Mouse (Mus musculus) forebrain, embryonic 14.5 days (tissue): ENCODE results near the gene Zbtb24. TPM values are rescaled to one million over a fixed set of nuclear protein-coding genes. Genes with fewer than 3 reads are reported as not detected.

Source experiments
- ATAC-seq: fragments of 200-750 bp; cut with Nextera tagmentation; 2 replicates; pipeline ENCODE4 v1.8.0; 2017; ENCODE audit warnings: mild to moderate bottlenecking, moderate library complexity
- DNase-seq: peaks from one replicate; pipeline ENCODE4 v3.0.0-alpha.2; 2015; ENCODE audit warnings: low spot score
- H3K27ac ChIP-seq: fragments of 300-500 bp; sonication (generic); 2 replicates; pipeline ENCODE4 v1.5.1; 2014; ENCODE audit warnings: low read depth, mild to moderate bottlenecking, control low read depth, low read length, moderate library complexity
- H3K27me3 ChIP-seq: fragments of 300-500 bp; sonication (generic); replicated peaks from 2 replicates; pipeline ENCODE4 v1.6.1; 2014; ENCODE audit warnings: low read length, control low read depth, mixed read lengths; ENCODE audit not compliant: control insufficient read depth, insufficient read depth
- H3K36me3 ChIP-seq: fragments of 300-500 bp; sonication (generic); 2 replicates; pipeline ENCODE4 v1.6.1; 2014; ENCODE audit warnings: low read length, control low read depth; ENCODE audit not compliant: control insufficient read depth, insufficient read depth
- H3K4me1 ChIP-seq: fragments of 300-500 bp; sonication (generic); 2 replicates; pipeline ENCODE4 v1.6.1; 2014; ENCODE audit warnings: antibody characterized with exemption, low read length, control low read depth; ENCODE audit not compliant: control insufficient read depth, insufficient read depth
- H3K4me2 ChIP-seq: fragments of 300-500 bp; sonication (generic); 2 replicates; pipeline ENCODE4 v1.6.1; 2014; ENCODE audit warnings: mild to moderate bottlenecking, control low read depth, low read length
- H3K4me3 ChIP-seq: fragments of 300-500 bp; sonication (generic); 2 replicates; pipeline ENCODE4 v1.5.1; 2014; ENCODE audit warnings: low read depth, low read length, control low read depth
- H3K9ac ChIP-seq: fragments of 300-500 bp; sonication (generic); 2 replicates; pipeline ENCODE4 v1.6.1; 2014; ENCODE audit warnings: mild to moderate bottlenecking, low read length, control low read depth, moderate library complexity
- H3K9me3 ChIP-seq: fragments of 300-500 bp; sonication (generic); replicated peaks from 2 replicates; pipeline ENCODE4 v1.6.1; 2016; ENCODE audit warnings: low read length, control low read depth, mixed read lengths; ENCODE audit not compliant: control insufficient read depth
- WGBS: fragments of 180-500 bp; shearing (Covaris S2); extraction: QIAGEN DNeasy Blood & Tissue Kit; methylation state at CpG from one replicate; pipeline ENCODE4 v1.1.7; 2014; 5-methylcytosine and 5-hydroxymethylcytosine counted together
- polyA plus RNA-seq: library from polyadenylated mRNA; unstranded; fragments of >200 nt; fragmentation: Nextera tagmentation; extraction: Ambion mirVana; gene quantifications from 2 replicates; pipeline ENCODE4 v1.2.1, GENCODE M21; 2014

Gene Zbtb24
- polyA plus RNA-seq, 1 experiment from 2014 or later = 18.8 TPM

GRCm38 (mm10) chr10:41509160-41509559 lies 59.0 kb downstream of the Zbtb24 start:
- Histone ChIP-seq H3K4me2 (no peak overlapping the region), H3K9me3 (no peaks in the 10 kb centered on the region), H3K9ac (no peak overlapping the region), H3K36me3 (no peaks in the 10 kb centered on the region), H3K4me3 (no peak overlapping the region), H3K27ac (no peak overlapping the region), H3K4me1 (no peaks in the 10 kb centered on the region), H3K27me3 (no peaks in the 10 kb centered on the region)
- no peak for ATAC-seq
- WGBS = 45% methylated on average over 2 of the region's 2 CpGs
- no peak for DNase-seq

- ATAC-seq = no peak
- Histone ChIP-seq H3K36me3 (no peaks in the 10 kb centered on the region), H3K27ac (no peak overlapping the region), H3K4me1 (no peaks in the 10 kb centered on the region), H3K9me3 (no peaks in the 10 kb centered on the region), H3K4me3 (no peak overlapping the region), H3K9ac (no peak overlapping the region), H3K27me3 (no peaks in the 10 kb centered on the region), H3K4me2 (no peak overlapping the region)
- no peak for DNase-seq
- 76% methylated on average over 4 of the region's 4 CpGs for WGBS
Observed at GRCm38 (mm10) chr10:41514301-41514700, 64.1 kb downstream of the Zbtb24 start.

- ATAC-seq (no peak), DNase-seq (no peak)
- H3K4me1 ChIP-seq = no peaks in the 10 kb centered on the region
- no peak overlapping the region for H3K4me2 ChIP-seq
- H3K9me3 ChIP-seq = no peaks in the 10 kb centered on the region
- no peaks in the 10 kb centered on the region for H3K27me3 ChIP-seq
- H3K27ac ChIP-seq = no peak overlapping the region
- H3K36me3 ChIP-seq = no peaks in the 10 kb centered on the region
- no peak overlapping the region for H3K9ac ChIP-seq
- no peak overlapping the region for H3K4me3 ChIP-seq
Observed at GRCm38 (mm10) chr10:41514921-41515320, 64.7 kb downstream of the Zbtb24 start.

Other genes with a start within 250 kb of the Zbtb24 start
- 33.7 and 36.2 TPM in 2 replicates for gene Fig4, start 147.1 kb upstream of the Zbtb24 start, polyA plus RNA-seq
- 0.13 and 0.14 TPM in 2 replicates for gene Ak9, start 146.4 kb upstream of the Zbtb24 start, polyA plus RNA-seq
- gene Mical1, start 25.9 kb downstream of the Zbtb24 start, polyA plus RNA-seq = 24.9 and 30.5 TPM in 2 replicates
- 37.0 and 40.7 TPM in 2 replicates for gene Smpd2, start 40.0 kb downstream of the Zbtb24 start, polyA plus RNA-seq
- 2.0 and 2.7 TPM in 2 replicates for gene Ppil6, start 40.1 kb downstream of the Zbtb24 start, polyA plus RNA-seq
- gene Cd164, start 69.0 kb downstream of the Zbtb24 start, polyA plus RNA-seq = 84.8 and 89.1 TPM in 2 replicates